Mouse (Mus musculus): ENCODE data around the gene Plxnb3.

Plxnb3 gene

DNA sequence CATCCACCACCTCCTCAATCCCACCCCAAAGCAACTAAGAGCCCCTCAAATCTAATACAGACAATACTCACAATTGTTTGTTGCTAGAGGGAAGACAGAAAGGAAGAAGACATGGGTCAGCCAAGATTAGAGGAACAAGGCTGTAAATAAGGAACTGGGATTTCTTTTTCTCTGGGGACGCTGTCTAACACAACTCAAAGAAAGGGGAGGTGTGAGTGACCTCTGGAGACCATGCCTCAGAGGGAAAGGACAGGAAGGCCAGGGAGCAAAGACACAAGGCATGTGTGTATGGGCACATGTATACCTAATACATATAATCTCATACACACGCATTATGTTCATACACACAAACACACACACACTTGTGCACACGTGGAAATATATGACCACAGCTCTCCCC is 25.3 kb downstream of the Plxnb3 start:
- intact Hi-C loops (cut with DNase I): no loop called here

DNA sequence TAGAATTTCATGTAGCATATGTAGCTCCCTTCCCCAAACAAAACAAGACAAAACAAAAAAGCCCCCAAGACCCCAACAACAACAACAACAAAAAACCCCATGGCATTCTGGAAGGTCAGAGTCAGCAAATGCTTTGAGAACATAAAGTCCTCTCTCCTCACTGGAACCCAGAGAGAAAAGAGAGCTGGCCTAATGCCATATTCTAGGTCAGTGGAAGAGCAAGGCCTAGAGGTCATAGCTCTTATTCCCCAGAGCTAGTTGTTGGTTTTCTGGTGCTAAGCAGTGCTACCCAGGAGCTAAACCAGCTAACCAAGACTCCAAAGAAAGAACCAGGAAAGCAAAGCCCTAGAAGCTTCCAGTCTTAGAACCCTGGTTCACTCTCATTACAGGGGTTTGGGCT is 28.8 kb downstream of the Plxnb3 start:
- intact Hi-C loops (cut with DNase I): no loop called here

DNA sequence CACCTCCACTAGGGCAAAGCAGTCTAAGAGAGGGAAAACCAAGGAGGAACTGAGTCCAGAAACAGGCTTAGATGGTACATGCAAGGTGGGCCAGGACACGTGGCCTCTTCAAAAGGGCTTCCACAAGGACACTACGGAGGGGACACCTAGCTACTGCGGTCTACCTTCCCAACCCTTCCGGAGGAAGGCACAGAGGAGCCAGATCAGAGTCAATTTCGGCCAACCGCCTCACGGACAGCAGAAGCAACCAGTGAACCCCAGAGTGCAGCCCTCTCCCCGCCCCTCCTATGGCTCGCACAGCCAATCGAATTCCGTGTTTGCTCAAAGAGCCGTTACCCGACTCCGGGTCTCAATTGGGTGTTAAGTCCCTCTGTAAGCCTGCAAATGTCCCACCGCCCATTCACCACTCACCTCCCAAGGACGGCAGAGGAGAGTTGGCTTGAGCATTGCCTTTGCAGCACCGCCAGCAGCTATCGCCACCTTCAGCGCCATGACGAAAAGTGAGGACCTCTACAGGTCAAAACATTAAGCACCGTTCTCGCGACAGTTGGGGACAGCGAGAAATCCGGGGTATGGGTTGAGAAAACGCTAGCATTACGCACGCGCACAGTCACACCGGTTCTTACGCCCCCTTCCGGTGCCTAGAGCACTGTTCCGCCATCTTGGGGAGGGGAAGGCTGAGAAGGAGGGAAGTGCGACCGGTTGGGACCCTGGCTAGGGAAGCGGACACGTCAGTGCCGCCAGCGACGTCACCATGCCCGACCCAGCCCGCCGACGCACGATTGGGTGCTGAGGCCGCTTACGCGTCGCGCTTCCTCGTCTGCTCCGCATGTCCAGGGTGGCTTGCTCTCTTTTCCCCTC is 29.7 kb downstream of the Plxnb3 start, which contains the start of the genes Idh3g and Ssr4:
Idh3g (minus strand) TSS at position 534 of the 861 bp plus-strand sequence.
Ssr4 (plus strand) TSS at position 665 of the 861 bp plus-strand sequence.
- intact Hi-C loops (cut with DNase I): no loop called here

DNA sequence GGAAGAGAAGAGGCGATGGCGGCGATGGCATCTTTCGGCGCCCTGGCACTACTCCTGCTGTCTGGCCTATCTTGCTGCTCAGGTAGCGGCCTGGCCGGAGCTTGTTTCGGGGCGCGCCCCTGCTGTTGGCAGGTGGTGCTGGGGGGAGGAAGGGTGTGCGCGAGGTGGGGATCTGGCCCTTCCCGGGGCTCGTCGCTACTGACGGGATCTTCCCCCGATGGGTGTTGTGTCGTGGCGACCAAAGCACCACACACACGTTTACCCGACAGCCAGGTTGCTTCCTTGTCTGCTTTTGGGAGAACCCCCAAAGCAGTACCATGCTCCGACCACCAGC is 30.3 kb downstream of the Plxnb3 start:
- intact Hi-C loops (cut with DNase I): no loop called here

DNA sequence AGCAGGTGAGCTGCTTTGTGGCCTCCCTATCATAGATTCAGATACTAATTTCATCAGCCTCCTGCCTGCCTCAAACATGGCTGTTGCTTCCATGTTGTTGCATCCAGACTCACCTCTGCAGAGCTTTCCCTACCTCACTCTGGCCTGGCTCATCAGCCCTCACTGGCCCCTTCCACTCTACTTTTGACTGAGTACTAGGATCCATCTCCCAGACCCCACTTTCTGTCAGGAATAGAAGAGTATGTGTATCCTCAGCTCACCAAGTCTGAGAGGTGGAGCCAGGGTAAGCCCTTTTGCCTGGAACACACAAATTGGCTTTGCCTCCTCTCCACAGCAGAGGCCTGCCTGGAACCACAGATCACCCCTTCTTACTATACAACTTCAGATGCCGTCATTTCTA is 31.6 kb downstream of the Plxnb3 start:
- intact Hi-C loops (cut with DNase I): no loop called here

DNA sequence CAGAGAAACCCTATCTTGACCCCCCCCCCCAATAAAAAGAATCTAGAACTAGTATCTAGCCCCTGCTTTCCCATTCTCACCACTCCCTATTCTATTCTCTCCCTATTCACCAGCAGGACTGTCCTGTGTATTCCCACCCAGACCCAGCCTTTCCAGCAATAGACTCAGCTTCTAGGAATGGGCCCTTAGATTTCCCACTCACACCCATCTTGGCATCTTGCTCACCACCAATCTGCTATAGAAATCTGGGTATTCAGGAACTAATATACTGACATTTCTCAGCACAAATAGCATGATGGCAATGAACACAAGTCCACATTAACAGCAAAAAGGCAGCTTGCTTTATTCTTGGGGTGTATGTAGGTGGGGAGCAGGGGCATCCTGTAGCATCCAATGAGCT is 36.1 kb downstream of the Plxnb3 start:
- intact Hi-C loops (cut with DNase I): no loop called here

DNA sequence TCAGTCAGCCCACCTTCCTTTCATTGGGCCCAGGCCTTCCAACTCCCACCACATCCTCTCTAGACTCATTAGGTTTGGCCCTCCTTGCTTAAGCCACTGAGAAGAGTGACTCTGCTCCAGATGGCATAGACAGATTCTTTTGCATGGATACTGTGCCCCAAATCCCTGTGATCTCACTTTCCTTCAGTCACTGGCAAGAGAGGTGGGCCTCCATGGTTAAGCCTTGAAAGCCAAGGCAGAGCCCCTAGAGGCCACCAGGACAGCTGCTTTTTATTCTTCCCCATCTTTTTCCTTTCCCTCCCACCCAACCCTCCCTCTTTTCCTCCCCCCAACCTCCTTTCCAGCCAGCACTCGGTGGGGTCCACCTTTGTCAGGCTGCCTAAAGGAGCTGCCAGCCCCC is 36.6 kb downstream of the Plxnb3 start:
- intact Hi-C loops (cut with DNase I): no loop called here

DNA sequence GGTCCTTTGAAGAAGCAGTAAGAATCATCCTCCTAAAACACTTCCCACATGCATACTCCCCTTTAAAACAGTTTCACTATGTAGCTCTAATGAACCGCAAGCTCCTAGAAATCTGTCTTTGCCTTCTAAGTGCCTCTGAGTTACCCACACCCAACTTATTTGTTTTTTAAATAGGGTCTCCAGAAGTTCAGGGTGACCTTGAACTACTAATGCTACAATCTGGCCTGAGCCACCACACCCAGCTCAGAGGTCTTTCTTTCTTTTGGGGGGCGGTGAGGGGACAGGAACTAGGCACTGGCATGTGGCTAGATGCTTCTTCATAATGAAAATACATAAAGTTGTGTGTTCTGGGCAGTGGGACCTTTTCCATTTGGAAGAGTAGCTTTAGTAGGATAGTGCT is 40.6 kb downstream of the Plxnb3 start:
- intact Hi-C loops (cut with DNase I): loop anchor here (5.0 kb wide), 2 partner anchors 100 to 150 kb away; partner anchors contain the start of gene L1cam

DNA sequence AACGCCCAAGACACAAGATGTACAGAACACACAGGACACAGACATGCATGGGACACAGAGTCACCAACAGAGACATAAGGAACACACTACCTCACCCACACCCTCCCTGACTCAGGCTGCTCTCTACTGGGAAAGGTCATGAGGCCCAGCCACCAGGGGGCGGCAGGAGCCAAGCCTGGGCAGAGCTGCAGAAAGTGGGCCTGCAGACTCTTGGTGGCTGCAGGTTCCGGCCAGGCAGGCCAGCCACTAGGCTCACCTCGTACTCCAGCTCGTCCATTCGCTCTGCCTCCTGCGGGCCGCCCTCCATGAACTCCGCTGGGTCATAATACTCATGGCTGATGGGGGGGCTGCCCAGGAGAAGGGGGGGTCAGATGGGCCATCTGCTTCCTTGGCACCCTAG is 41.6 kb downstream of the Plxnb3 start:
- intact Hi-C loops (cut with DNase I): loop anchor here (5.0 kb wide), 2 partner anchors 99 to 149 kb away; partner anchors contain the start of gene L1cam

DNA sequence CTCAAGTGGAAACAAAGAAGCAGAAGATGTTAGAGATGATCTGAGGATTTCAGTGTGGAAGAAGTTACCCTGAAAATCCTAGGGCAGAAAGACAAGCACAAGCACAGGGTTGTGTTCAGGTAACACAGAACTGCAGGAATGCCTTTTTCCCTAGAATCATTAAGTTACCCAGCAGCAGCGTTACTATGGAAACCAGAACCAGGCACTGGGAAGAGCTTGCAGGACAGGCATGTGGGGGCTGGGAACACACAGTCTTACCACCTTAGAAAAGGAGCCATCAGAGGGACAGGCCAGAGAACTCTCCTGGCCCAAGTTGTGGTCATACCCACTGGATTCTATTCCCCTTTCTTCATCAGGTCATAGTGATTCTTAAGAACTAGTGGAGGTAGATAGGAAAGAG is 48.9 kb downstream of the Plxnb3 start:
- intact Hi-C loops (cut with DNase I): no loop called here

DNA sequence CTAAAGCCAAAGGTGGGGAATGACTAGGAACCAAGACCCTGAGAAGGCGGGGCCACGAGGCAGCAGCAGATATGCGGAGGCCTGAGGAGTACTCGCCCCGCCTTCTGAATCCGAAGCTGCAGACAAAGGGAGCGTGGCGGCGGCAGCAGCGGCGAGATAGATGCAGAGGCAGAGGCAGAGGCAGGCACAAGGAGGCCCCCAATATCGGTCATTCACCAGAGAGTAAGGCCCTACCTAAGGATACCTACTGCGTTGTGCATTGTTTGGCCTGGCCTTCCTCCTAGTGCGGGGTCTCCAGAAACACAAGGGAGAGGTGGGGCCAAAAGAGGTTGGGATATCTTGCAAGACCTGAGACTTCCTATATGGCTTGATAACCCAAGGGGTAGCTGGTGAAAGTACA is 58.2 kb downstream of the Plxnb3 start:
- intact Hi-C loops (cut with DNase I): no loop called here

DNA sequence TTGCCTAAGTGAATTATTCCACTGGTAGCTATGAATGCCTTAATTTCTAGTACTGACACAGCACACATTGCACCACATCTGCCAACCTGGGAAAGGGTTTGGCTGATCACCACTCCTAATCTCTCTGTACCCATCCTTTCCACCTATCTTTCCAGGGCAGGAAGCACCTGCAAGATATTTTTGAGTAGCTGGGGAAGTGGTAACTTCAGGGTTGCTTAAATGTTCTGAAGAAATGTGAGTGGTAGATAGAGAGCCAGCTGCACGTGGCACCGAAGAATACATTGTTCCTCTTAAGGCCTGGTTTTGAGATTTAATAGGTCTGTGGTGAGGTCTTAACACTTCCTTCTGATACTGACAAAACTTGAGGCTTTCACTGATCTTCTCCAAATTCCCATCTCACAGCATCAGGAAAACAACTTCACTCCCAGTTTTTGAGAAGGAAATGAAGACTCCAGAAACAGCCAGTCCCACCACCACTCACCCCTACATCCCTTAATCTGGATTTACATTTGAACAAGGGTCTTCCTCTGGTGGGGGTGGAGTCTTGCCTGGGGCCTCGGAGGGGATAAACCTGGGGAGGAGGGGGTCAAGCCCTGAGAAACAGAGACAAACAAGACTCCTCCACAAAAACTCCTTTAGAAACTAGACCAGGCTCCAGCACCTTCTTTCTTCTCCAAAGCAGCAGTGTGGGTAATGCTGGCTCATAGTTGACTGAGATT is 59.9 kb downstream of the Plxnb3 start:
- intact Hi-C loops (cut with DNase I): no loop called here

All from adrenal gland (tissue).